Mouse (Mus musculus): ENCODE results near the gene Impg1. TPM values are rescaled to one million over a fixed set of nuclear protein-coding genes. Genes with fewer than 3 reads are reported as not detected.
A peak's percentile ranks its signal among the peaks of the same experiment; 100 is the strongest.

Gene Impg1
- polyA plus RNA-seq, 1 experiment, result 0.05 TPM

GRCm38 (mm10) chr9:80299031-80299430 is 166.2 kb downstream of the Impg1 start:
- TF ChIP-seq POLR2A (IDR thresholded peaks at IDR 0.05; ENCODE audit: control insufficient read depth, extremely low read depth, insufficient read depth, low read length, poor library complexity) (no peak), CTCF (IDR thresholded peaks at IDR 0.05; ENCODE audit: borderline replicate concordance, control insufficient read depth, extremely low read depth, insufficient read depth, low read length, poor library complexity) (no peak)
- Histone ChIP-seq H3K36me3 (ENCODE audit: control insufficient read depth, insufficient read depth, low read length) (no peaks in the 10 kb centered on the region), H3K4me3 (ENCODE audit: control insufficient read depth, insufficient read depth, low read length) (no peak overlapping the region), H3K27me3 (ENCODE audit: control insufficient read depth, insufficient read depth, low read length) (no peaks in the 10 kb centered on the region), H3K4me1 (replicated peaks; ENCODE audit: control insufficient read depth, insufficient read depth, low read length) (no peaks in the 10 kb centered on the region), H3K27ac (ENCODE audit: control insufficient read depth, insufficient read depth, low read length) (no peak overlapping the region)
- WGBS, result 92% methylated on average over 9 of the region's 9 CpGs
- DNase-seq, result no peak

DNA sequence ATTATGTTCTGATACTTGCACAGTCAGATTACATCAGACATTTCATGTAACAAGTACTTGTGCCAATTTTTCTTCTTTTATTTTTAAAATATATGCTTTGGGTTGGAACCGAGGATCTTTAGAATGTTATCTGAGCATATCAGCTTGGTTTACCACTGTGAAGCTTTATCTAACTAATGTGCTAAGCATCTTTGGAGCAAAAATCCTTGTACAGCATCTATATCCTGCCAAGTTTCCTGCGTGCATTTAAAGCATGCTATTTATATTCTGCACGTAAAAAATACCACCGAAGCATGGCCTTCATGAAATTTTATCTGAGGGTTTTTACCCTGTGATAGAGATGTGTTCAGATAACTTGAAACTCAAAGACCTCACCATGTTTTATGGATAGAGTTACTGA is 169.2 kb downstream of the Impg1 start:
- Histone ChIP-seq H3K4me1 (replicated peaks; ENCODE audit: control insufficient read depth, insufficient read depth, low read length) (no peaks in the 10 kb centered on the region), H3K27me3 (ENCODE audit: control insufficient read depth, insufficient read depth, low read length) (no peaks in the 10 kb centered on the region), H3K36me3 (ENCODE audit: control insufficient read depth, insufficient read depth, low read length) (no peaks in the 10 kb centered on the region), H3K4me3 (ENCODE audit: control insufficient read depth, insufficient read depth, low read length) (no peak overlapping the region), H3K27ac (ENCODE audit: control insufficient read depth, insufficient read depth, low read length) (no peak overlapping the region)
- no peak for TF ChIP-seq POLR2A (IDR thresholded peaks at IDR 0.05; ENCODE audit: control insufficient read depth, extremely low read depth, insufficient read depth, low read length, poor library complexity)
- TF ChIP-seq CTCF (IDR thresholded peaks at IDR 0.05; ENCODE audit: borderline replicate concordance, control insufficient read depth, extremely low read depth, insufficient read depth, low read length, poor library complexity), result no peak
- no peak for DNase-seq
- 58% methylated on average over 4 of the region's 4 CpGs for WGBS

DNA sequence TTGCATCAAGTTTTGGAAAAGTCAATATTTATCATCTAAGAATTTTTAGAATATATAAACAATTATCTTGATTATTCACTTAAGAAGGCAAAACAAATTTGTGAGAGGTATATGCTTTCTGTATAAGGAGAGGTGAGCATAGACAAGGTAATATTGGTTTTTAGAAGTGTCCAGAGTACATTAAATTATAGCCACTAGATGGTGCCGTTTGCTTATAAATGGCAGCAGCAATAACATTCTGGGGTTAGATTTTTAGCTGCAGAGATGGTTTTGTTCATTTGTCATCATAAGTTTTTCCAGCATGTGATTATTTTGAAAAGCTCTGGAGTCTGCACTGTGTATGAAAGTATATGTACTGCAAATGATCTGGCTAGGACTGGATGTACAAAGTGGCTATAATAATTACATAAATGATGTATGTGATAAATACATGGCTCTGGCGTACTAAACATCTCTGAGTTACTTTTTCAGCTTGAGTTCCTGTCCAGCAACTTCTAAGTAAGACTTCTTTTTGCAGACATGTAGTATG is 172.2 kb downstream of the Impg1 start:
- no peak for TF ChIP-seq CTCF (IDR thresholded peaks at IDR 0.05; ENCODE audit: borderline replicate concordance, control insufficient read depth, extremely low read depth, insufficient read depth, low read length, poor library complexity)
- no peak for TF ChIP-seq POLR2A (IDR thresholded peaks at IDR 0.05; ENCODE audit: control insufficient read depth, extremely low read depth, insufficient read depth, low read length, poor library complexity)
- 54% methylated on average over 2 of the region's 2 CpGs for WGBS
- Histone ChIP-seq H3K4me1 (replicated peaks; ENCODE audit: control insufficient read depth, insufficient read depth, low read length) (no peaks in the 10 kb centered on the region), H3K36me3 (ENCODE audit: control insufficient read depth, insufficient read depth, low read length) (no peaks in the 10 kb centered on the region), H3K27ac (ENCODE audit: control insufficient read depth, insufficient read depth, low read length) (no peak overlapping the region), H3K27me3 (ENCODE audit: control insufficient read depth, insufficient read depth, low read length) (no peaks in the 10 kb centered on the region), H3K4me3 (ENCODE audit: control insufficient read depth, insufficient read depth, low read length) (no peak overlapping the region)
- peak; percentile 19 for DNase-seq

DNA sequence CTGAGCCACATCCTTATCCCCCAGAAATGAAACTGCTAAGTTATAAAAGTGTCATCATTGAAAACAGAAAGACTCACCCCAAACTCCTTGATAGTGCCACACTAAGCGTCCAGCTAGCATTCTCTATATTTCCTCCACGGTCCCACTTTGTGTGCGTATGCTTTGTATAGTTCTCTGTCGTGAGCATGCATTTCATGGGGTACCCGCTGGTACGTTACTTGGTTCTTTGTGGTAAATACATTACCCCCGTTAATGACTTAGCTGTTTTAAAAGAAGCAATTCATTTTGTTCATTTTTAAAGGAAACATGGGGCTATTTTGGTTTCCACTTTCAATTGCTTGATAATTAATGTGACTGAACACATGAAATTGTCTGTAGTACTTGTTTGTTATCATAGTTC is 178.4 kb downstream of the Impg1 start:
- no peak for DNase-seq
- H3K27ac ChIP-seq (ENCODE audit: control insufficient read depth, insufficient read depth, low read length), result no peak overlapping the region
- no peaks in the 10 kb centered on the region for H3K4me1 ChIP-seq (replicated peaks; ENCODE audit: control insufficient read depth, insufficient read depth, low read length)
- H3K36me3 ChIP-seq (ENCODE audit: control insufficient read depth, insufficient read depth, low read length), result no peaks in the 10 kb centered on the region
- no peaks in the 10 kb centered on the region for H3K27me3 ChIP-seq (ENCODE audit: control insufficient read depth, insufficient read depth, low read length)
- WGBS, result 42% methylated on average over 7 of the region's 7 CpGs
- H3K4me3 ChIP-seq (ENCODE audit: control insufficient read depth, insufficient read depth, low read length), result no peak overlapping the region
- TF ChIP-seq CTCF (IDR thresholded peaks at IDR 0.05; ENCODE audit: borderline replicate concordance, control insufficient read depth, extremely low read depth, insufficient read depth, low read length, poor library complexity) (no peak), POLR2A (IDR thresholded peaks at IDR 0.05; ENCODE audit: control insufficient read depth, extremely low read depth, insufficient read depth, low read length, poor library complexity) (no peak)

- Histone ChIP-seq H3K27me3 (ENCODE audit: control insufficient read depth, insufficient read depth, low read length) (no peaks in the 10 kb centered on the region), H3K27ac (ENCODE audit: control insufficient read depth, insufficient read depth, low read length) (no peak overlapping the region), H3K4me1 (replicated peaks; ENCODE audit: control insufficient read depth, insufficient read depth, low read length) (no peaks in the 10 kb centered on the region), H3K4me3 (ENCODE audit: control insufficient read depth, insufficient read depth, low read length) (no peak overlapping the region), H3K36me3 (ENCODE audit: control insufficient read depth, insufficient read depth, low read length) (no peaks in the 10 kb centered on the region)
- DNase-seq, result no peak
- TF ChIP-seq CTCF (IDR thresholded peaks at IDR 0.05; ENCODE audit: borderline replicate concordance, control insufficient read depth, extremely low read depth, insufficient read depth, low read length, poor library complexity), result no peak
- 96% methylated on average over 2 of the region's 2 CpGs for WGBS
These were observed 180.6 kb downstream of the Impg1 start for GRCm38 (mm10) chr9:80284539-80285174.

DNA sequence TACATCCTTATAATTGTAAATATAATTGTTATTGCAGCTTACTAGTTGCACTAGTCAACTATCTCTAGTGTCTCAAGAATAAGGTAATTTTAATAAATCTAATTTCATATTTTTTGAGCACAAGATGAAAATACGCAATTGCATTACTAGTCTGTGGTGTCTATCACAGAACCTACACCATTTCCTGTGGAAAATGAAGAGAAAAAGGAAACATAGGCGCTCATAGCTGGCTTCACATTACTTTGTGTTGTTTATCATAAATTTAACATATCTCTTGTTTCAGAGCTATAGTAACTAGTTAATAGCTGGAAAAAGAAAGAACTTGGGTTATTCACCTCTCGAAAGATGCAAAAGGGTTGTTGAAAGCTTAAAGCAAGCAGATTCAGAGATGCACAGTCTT is 182.9 kb downstream of the Impg1 start:
- DNase-seq, result no peak
- Histone ChIP-seq H3K4me1 (replicated peaks; ENCODE audit: control insufficient read depth, insufficient read depth, low read length) (no peaks in the 10 kb centered on the region), H3K27ac (ENCODE audit: control insufficient read depth, insufficient read depth, low read length) (no peak overlapping the region), H3K4me3 (ENCODE audit: control insufficient read depth, insufficient read depth, low read length) (no peak overlapping the region), H3K36me3 (ENCODE audit: control insufficient read depth, insufficient read depth, low read length) (no peaks in the 10 kb centered on the region), H3K27me3 (ENCODE audit: control insufficient read depth, insufficient read depth, low read length) (no peaks in the 10 kb centered on the region)
- 86% methylated on average over 3 of the region's 3 CpGs for WGBS
- TF ChIP-seq CTCF (IDR thresholded peaks at IDR 0.05; ENCODE audit: borderline replicate concordance, control insufficient read depth, extremely low read depth, insufficient read depth, low read length, poor library complexity) (no peak), POLR2A (IDR thresholded peaks at IDR 0.05; ENCODE audit: control insufficient read depth, extremely low read depth, insufficient read depth, low read length, poor library complexity) (no peak)

DNA sequence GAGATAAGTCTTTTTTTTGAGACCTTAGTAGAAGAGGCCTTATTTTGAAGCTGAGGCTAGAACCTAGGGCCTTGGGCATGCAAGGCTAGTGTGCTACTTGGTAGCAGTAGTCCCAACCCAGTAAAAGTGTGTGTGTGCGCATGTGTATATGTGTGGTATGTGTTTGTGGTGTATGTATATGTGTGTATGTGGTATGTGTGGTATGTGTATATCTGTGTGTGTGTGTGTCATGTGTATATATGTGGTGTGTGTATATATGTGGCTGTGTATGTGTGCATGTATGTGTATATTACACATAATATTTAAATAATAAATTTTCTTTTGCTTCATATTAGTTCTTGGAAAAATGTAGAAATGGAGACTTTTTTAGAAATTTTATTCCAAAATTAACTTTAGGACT is 184.6 kb downstream of the Impg1 start:
- TF ChIP-seq POLR2A (IDR thresholded peaks at IDR 0.05; ENCODE audit: control insufficient read depth, extremely low read depth, insufficient read depth, low read length, poor library complexity) (no peak), CTCF (IDR thresholded peaks at IDR 0.05; ENCODE audit: borderline replicate concordance, control insufficient read depth, extremely low read depth, insufficient read depth, low read length, poor library complexity) (no peak)
- 94% methylated on average over 1 of the region's 1 CpGs for WGBS
- Histone ChIP-seq H3K27ac (ENCODE audit: control insufficient read depth, insufficient read depth, low read length) (no peak overlapping the region), H3K36me3 (ENCODE audit: control insufficient read depth, insufficient read depth, low read length) (no peaks in the 10 kb centered on the region), H3K27me3 (ENCODE audit: control insufficient read depth, insufficient read depth, low read length) (no peaks in the 10 kb centered on the region), H3K4me3 (ENCODE audit: control insufficient read depth, insufficient read depth, low read length) (no peak overlapping the region), H3K4me1 (replicated peaks; ENCODE audit: control insufficient read depth, insufficient read depth, low read length) (no peaks in the 10 kb centered on the region)
- no peak for DNase-seq

All from thymus, adult 2 months (tissue).